Mouse (Mus musculus) C2C12 (cell line): ENCODE results near the gene Col2a1.

Experiments used
- CTCF ChIP-seq: IDR thresholded peaks from one replicate; pipeline ENCODE4 v1.5.1; 2011; ENCODE audit not compliant: control insufficient read depth, insufficient read depth, insufficient read length
- MAX ChIP-seq: IDR thresholded peaks from one replicate; pipeline ENCODE4 v1.6.1; 2011; ENCODE audit warnings: mild to moderate bottlenecking, control low read depth
- MYOD1 ChIP-seq: IDR thresholded peaks from one replicate; pipeline ENCODE4 v1.6.1; 2011; ENCODE audit warnings: low read depth; ENCODE audit not compliant: control insufficient read depth, insufficient read length
- USF1 ChIP-seq: IDR thresholded peaks from one replicate; pipeline ENCODE4 v1.6.1; 2011; ENCODE audit warnings: low read depth, mild to moderate bottlenecking, control low read depth, moderate library complexity

- peak; percentile 97 for TF ChIP-seq CTCF
- no peak for TF ChIP-seq USF1
- no peak for TF ChIP-seq MAX
- TF ChIP-seq MYOD1: no peak
These were observed 40.3 kb downstream of the Col2a1 start, which contains the start of gene Tmem106c for GRCm38 (mm10) chr15:97963989-97964835.
